ENCODE assay signal across 9 mouse cellular contexts in the genomic region with DNA sequence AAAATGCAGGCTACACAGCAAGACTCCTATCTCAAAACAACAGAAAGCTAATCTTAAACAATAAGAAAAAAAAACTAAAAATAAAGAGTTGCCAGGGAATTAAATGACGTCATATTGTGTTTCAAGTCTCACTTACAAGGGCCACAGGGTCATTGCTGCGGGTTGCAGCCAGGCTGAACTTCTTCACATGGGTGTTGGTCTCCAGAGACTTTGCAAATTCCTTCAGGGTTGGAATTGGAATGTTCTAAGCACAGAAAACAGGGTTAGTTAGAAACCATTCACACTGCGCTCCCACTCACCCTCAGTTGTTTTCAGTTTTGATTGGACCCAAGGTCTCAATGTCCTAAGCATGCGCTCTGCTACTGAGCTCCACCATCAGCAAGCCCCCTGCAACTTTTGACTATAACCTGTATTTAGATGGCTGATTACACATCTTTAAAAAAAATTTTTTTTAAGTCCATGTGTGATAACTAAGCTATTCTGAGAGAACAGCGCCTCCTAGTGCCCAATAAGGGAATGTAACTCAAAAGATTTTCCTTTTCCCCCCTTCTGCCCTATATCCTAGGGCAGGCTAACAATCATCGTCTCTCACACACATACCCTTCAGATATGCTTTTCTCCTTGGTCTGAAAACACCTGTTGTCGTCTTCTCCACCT. TPM values are rescaled to one million over a fixed set of nuclear protein-coding genes. Genes with fewer than 3 reads are reported as not detected.
DNase-seq lines count a peak whose midpoint lies in the region; ATAC-seq lines count a peak whose summit lies in the region.
"Had no signal": no experiment of that assay in that cellular context is flagged by ENCODE, and none has a peak within 500 bp of the region (broad histone marks: within the 10 kb centered on the region; RNA-seq: fewer than 3 reads in every experiment).

No protein-coding gene starts in this region.

- no peaks in the 10 kb centered on the region for H3K27me3 ChIP-seq in neural tube, embryonic 14.5 days (ENCODE audit: control insufficient read depth, insufficient read depth, low read length)
- H3K27me3 ChIP-seq: hindbrain, embryonic 15.5 days had no signal

- peak; percentile 48 for DNase-seq in cerebellum, adult 9-10 months
- DNase-seq in cerebellum, adult 9-11 months: no peak
- no peak for DNase-seq in neural tube, embryonic 10.5 days (ENCODE audit: extremely low spot score, low spot score)
- DNase-seq in heart, postnatal 4 days: peak; percentile 15
- no peak for DNase-seq in layer of hippocampus, adult 11-12 months (ENCODE audit: low spot score)
- no peak for DNase-seq in gastrocnemius, adult 8-10 months (ENCODE audit: low spot score in 2 of 2)

- H3K9ac ChIP-seq in neural tube, embryonic 14.5 days (replicated peaks; ENCODE audit: low read depth, low read length): no peak overlapping the region
- H3K9ac ChIP-seq: hindbrain, embryonic 15.5 days had no signal

- H3K9me3 ChIP-seq in neural tube, embryonic 14.5 days (ENCODE audit: control insufficient read depth, low read length): no peaks in the 10 kb centered on the region
- H3K9me3 ChIP-seq: hindbrain, embryonic 15.5 days had no signal

- 60% methylated on average over 7 of the region's 7 CpGs for WGBS in neural tube, embryonic 14.5 days

- H3K36me3 ChIP-seq in neural tube, embryonic 14.5 days (ENCODE audit: control insufficient read depth, insufficient read depth, low read length): peaks cover 63% of the 10 kb centered on the region

- no peak overlapping the region for H3K4me2 ChIP-seq in neural tube, embryonic 14.5 days (ENCODE audit: low read depth, low read length)
- H3K4me2 ChIP-seq: hindbrain, embryonic 15.5 days had no signal

- ATAC-seq in neural tube, embryonic 14.5 days (ENCODE audit: low read depth): 0 out of 2 replicates have a peak, but pooled peaks have one; percentile 24
- ATAC-seq in megakaryocyte progenitor cell, adult 5-6 weeks (replicated peaks; ENCODE audit: poor library complexity): peak; percentile 83

- no peak overlapping the region for H3K4me3 ChIP-seq in neural tube, embryonic 14.5 days (ENCODE audit: low read depth, low read length)
- H3K4me3 ChIP-seq: hindbrain, embryonic 15.5 days had no signal

- H3K4me1 ChIP-seq in neural tube, embryonic 14.5 days (ENCODE audit: control insufficient read depth, insufficient read depth, low read length): no peaks in the 10 kb centered on the region
- H3K4me1 ChIP-seq: hindbrain, embryonic 15.5 days had no signal

- H3K27ac ChIP-seq in neural tube, embryonic 14.5 days (ENCODE audit: low read depth, low read length): no peak overlapping the region
- H3K27ac ChIP-seq: hindbrain, embryonic 15.5 days had no signal

RNA-seq across cellular contexts. Expression of a gene that starts 22.4 kb away (rescaled TPM):
- 60.6 and 69.9 TPM in 2 replicates for polyA plus RNA-seq in neural tube, embryonic 14.5 days (2014; fragmentation: Nextera tagmentation; extraction: Ambion mirVana)
- total RNA-seq in heart, postnatal 4 days (2021): 100 to 1,000 TPM; 111 to 112 TPM
- 55.9 and 61.1 TPM in 2 replicates for total RNA-seq in megakaryocyte progenitor cell, adult 5-6 weeks (2015)
- total RNA-seq in megakaryocyte progenitor cell, adult 5-6 weeks (2017): 58.7 and 61.6 TPM in 2 replicates
- total RNA-seq in gastrocnemius, adult 8-10 months (2022): 10 to 100 TPM; 12.8 to 16.0 (median 14.7) TPM

RNA-seq across cellular contexts. Expression of a gene that starts 29.3 kb away (rescaled TPM):
- polyA plus RNA-seq in neural tube, embryonic 14.5 days (2014; fragmentation: Nextera tagmentation; extraction: Ambion mirVana): 230 and 265 TPM in 2 replicates
- 1 to 10 TPM; 4.6 to 5.6 TPM for total RNA-seq in heart, postnatal 4 days (2021)
- total RNA-seq in megakaryocyte progenitor cell, adult 5-6 weeks (2015): 0.02 TPM in 1 of 2 replicates, not detected in the other
- total RNA-seq in megakaryocyte progenitor cell, adult 5-6 weeks (2017): 0.10 TPM in 1 of 2 replicates, not detected in the other
- total RNA-seq in gastrocnemius, adult 8-10 months (2022): 1 to 10 TPM; 2.2 to 4.7 (median 3.6) TPM

RNA-seq across cellular contexts. Expression of a gene that starts 43.7 kb away (rescaled TPM):
- polyA plus RNA-seq in neural tube, embryonic 14.5 days (2014; fragmentation: Nextera tagmentation; extraction: Ambion mirVana): 38.0 and 42.0 TPM in 2 replicates
- 10 to 100 TPM; 12.8 to 13.2 TPM for total RNA-seq in heart, postnatal 4 days (2021)
- total RNA-seq in megakaryocyte progenitor cell, adult 5-6 weeks (2015): 3.1 and 4.6 TPM in 2 replicates
- total RNA-seq in megakaryocyte progenitor cell, adult 5-6 weeks (2017): 1.6 and 1.9 TPM in 2 replicates
- 1 to 10 TPM; 3.9 to 6.2 (median 4.5) TPM for total RNA-seq in gastrocnemius, adult 8-10 months (2022)

Comparison
In these comparisons a context has a peak if more than half of its experiments do, and no peak if none do; other contexts are left out.
1. DNase-seq: peak in cerebellum, adult 9-10 months (single experiment) and heart, postnatal 4 days (single experiment); none in cerebellum, adult 9-11 months (single experiment), neural tube, embryonic 10.5 days (single experiment), layer of hippocampus, adult 11-12 months (single experiment) and gastrocnemius, adult 8-10 months (0 of 2).